Mouse (Mus musculus) bone marrow macrophage, adult 2 months (primary cell): ENCODE measurements around the gene Sirt4.

Experiments
- CTCF ChIP-seq: IDR thresholded peaks from 2 replicates; pipeline ENCODE4 v1.5.1; 2012; ENCODE audit warnings: low read depth, mild to moderate bottlenecking, low read length, moderate library complexity
- POLR2A ChIP-seq: IDR thresholded peaks from 2 replicates; pipeline ENCODE4 v1.6.1; 2012; ENCODE audit warnings: mild to moderate bottlenecking, low read depth, low read length, borderline replicate concordance

GRCm38 (mm10) chr5:115444130-115444529, 40.4 kb downstream of the Sirt4 start:
- TF ChIP-seq CTCF (no peak), POLR2A (no peak)
